Mouse (Mus musculus) large intestine, adult 2 months (tissue): Measurements from ENCODE around the gene Stk32c. TPM values are rescaled to one million over a fixed set of nuclear protein-coding genes. Genes with fewer than 3 reads are reported as not detected.

Experiments
- DNase-seq: peaks from one replicate; pipeline ENCODE4 v3.0.0-alpha.2; 2012; ENCODE audit warnings: low read depth, low spot score
- WGBS: fragments of 180-500 bp; shearing (Covaris S2); methylation state at CpG from one replicate; pipeline ENCODE4 v1.1.7; 2018; 5-methylcytosine and 5-hydroxymethylcytosine counted together
- polyA plus RNA-seq: library from polyadenylated mRNA; depleted of rRNA; stranded (reverse); fragments of >200 nt; gene quantifications from 2 replicates; pipeline ENCODE4 v1.2.3, GENCODE M21; 2012; rRNA removed

Gene Stk32c
- polyA plus RNA-seq, 1 experiment = 2.7 TPM

GRCm38 (mm10) chr7:139080714-139081113 is 132.4 kb downstream of the Stk32c start:
- 64% methylated on average over 4 of the region's 4 CpGs for WGBS
- DNase-seq = no peak

- no peak for DNase-seq
- WGBS = 72% methylated on average over 7 of the region's 7 CpGs
Measured at GRCm38 (mm10) chr7:139079141-139079540, 134.0 kb downstream of the Stk32c start.

GRCm38 (mm10) chr7:139078181-139078580 is 134.9 kb downstream of the Stk32c start:
- WGBS = 58% methylated on average over 6 of the region's 6 CpGs
- DNase-seq = no peak

GRCm38 (mm10) chr7:139077283-139077682 is 135.8 kb downstream of the Stk32c start:
- 38% methylated on average over 7 of the region's 7 CpGs for WGBS
- no peak for DNase-seq

DNA sequence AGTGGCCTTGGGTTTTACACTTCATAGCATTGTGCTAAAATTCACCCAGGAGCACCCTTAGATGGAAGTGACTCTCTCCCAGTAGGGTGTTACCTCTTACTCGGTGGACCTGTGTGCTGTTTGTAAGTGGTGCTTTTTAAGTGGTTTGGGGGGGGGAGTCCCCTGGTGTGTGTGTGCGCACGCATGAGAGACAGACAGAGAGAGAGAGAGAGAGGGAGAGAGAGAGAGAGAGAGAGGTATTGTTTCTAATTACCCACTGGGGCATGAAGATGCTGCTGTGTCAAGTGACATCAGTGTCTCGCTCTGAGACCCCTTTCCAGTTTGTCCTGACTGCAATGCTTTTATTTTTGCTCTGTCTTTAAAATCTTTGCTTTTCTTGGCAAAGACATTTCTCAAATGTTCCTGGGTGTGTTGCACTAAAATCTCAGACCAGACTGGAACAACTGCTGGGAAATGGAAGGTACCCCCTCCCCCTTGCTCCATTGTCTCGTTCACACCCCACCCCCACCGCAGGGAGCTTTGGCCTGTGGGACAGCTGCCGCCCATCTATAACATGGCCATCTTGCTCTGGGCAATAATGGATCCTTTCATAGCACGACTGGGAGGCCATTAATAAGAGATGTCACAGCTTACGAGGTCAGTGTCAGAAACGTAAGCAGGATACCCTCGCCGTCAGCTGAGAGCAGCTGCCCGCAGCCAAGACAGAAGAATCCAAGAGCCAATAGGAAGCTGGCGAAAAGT is 137.9 kb downstream of the Stk32c start:
- 61% methylated on average over 14 of the region's 14 CpGs for WGBS
- no peak for DNase-seq

DNA sequence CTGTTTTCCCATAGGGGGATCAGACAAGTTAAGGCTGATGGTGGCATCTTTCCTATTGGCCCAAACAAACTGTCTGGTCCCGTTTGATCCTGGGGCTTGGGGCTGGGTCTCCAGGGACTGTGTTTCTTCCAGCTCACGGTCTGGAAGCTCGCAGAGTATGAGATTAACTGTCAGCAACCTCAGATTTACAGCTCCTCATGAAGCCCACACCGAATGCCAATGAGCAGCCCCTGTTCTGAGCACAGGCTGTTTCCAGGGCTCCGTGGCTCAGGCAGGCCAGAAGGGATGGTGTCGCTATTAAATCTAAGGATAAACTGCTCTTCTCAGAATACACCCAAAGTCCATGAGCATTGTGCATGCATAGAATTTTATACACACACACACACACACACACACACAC is 138.9 kb downstream of the Stk32c start:
- no peak for DNase-seq
- WGBS = 50% methylated on average over 6 of the region's 6 CpGs

DNA sequence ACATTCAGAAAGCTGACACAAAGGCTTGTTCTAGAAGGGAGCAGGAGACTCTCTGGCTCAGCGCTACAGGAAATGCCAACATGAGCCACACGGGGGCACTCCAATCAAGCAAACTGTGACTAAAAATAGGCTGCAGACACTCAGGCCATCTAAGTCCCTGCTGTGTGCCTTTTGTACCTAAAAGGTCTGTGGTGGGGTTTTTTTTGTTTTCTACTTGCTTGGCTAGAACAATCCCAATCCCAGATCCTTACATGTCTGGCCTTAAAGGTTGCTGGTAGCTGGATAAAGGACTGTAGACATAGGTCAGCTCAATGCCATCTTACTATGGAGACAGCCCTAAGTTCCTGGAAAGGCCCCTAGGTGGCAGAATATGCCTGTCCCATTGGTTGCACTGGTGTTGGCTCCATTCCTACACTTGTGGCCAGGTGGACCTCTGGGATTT is 144.9 kb downstream of the Stk32c start:
- peak; percentile 6 for DNase-seq
- 3% methylated on average over 2 of the region's 2 CpGs for WGBS

DNA sequence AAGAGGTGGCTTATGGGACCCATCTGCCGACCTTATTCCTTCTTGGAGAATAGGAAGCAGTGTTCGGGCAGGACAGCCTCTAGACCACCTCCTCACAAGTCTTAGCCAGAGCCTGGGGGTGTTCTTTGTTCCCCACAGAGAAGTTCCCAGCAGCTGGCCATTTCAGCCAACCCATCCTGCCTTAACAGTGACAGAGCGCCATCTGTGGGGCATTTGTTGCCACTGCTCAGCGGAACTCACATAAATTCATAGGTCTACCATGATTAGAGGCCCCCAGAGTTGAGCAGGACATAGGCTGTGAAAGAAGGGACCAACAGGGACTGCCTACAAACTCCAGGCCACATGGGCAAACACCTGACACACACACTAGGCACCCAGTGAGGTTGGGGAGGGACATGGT is 149.7 kb downstream of the Stk32c start:
- WGBS = 54% methylated on average over 4 of the region's 4 CpGs
- DNase-seq = no peak

Other genes with a start within 250 kb of the Stk32c start
- 0.78 and 0.84 TPM in 2 replicates for gene Dpysl4, start 127.3 kb downstream of the Stk32c start, polyA plus RNA-seq
- gene Lrrc27, start 319 bp downstream of the Stk32c start, polyA plus RNA-seq = 1.0 and 2.6 TPM in 2 replicates
- gene Pwwp2b, start 35.2 kb upstream of the Stk32c start, polyA plus RNA-seq = 10.6 and 13.6 TPM in 2 replicates
- 42.7 and 51.1 TPM in 2 replicates for gene Inpp5a, start 175.8 kb upstream of the Stk32c start, polyA plus RNA-seq